Mouse (Mus musculus) heart, postnatal 25 days (tissue): ENCODE data around the gene Ubqln4. TPM values are rescaled to one million over a fixed set of nuclear protein-coding genes. Genes with fewer than 3 reads are reported as not detected.
"Not testable (repeated sequence)": the region's sequence is repeated elsewhere in the genome, so short reads cannot be mapped to it uniquely, and the experiment has no call there.

Experiments used
- DNase-seq: peaks from one replicate; pipeline ENCODE4 v3.0.0; 2022; ENCODE audit warnings: low spot score
- intact Hi-C: fragments of 180-260 bp; cut with DNase I; formaldehyde crosslinking; loops from one replicate; pipeline ENCODE4 v1.15.1; 2025
- total RNA-seq, 2 experiments: library from RNA; stranded (reverse); gene quantifications; 2 replicates each; pipeline ENCODE4 v1.2.3; 2021

Gene Ubqln4
- total RNA-seq, 2 experiments from 2014 or later: 67.4 to 71.2 TPM

- DNase-seq: no peak
- intact Hi-C loops: loop anchor here (10.0 kb wide), 1 partner anchor 619 kb away; the partner anchor contains the start of gene Scamp3
Observed at GRCm38 (mm10) chr3:88555731-88556130, 2.2 kb downstream of the Ubqln4 start.

- DNase-seq: no peak
- intact Hi-C loops: loop anchor here (10.0 kb wide), 1 partner anchor 618 kb away; the partner anchor contains the start of gene Scamp3
Observed at GRCm38 (mm10) chr3:88556616-88557015, 3.1 kb downstream of the Ubqln4 start.

DNA sequence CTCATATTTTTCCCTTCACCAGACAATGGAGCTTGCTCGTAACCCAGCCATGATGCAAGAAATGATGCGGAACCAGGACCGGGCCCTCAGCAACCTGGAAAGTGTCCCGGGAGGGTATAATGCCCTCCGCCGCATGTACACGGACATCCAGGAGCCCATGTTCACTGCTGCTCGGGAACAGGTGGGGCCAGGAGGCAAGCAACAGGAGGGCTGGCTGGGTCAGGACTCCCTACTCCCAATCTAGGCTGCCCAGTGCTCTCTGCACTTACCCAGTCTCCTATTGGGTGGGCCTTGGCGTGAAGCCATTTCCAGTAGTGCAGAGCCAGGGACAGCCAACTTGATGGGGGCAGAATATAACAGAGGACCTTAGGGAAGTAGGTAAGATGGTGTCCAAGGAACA is 6.0 kb downstream of the Ubqln4 start:
- intact Hi-C loops: loop anchor here (10.0 kb wide), 1 partner anchor 615 kb away; the partner anchor contains the start of gene Scamp3
- DNase-seq: no peak

- DNase-seq: no peak
- intact Hi-C loops: no loop called here
Observed at GRCm38 (mm10) chr3:88561989-88562388, 8.4 kb downstream of the Ubqln4 start.

DNA sequence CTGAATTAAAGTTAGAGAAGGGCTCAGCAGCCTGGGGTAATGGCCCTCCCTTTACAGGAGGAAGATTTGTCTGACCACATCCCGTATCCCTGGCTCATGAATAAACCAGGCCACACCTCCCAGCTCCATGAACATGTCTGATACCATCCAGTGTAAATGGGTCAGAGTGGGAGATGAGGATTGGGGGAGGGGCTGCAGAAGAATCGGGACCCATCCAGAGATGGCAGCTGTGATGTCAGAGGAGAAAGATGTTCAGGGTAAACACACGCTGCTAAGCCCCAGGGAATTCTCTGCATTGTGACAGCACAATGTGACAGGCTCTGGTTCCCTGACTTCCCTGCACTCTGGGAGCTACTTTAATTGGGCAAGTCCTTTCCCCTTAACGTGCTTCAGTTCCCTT is 9.9 kb downstream of the Ubqln4 start:
- DNase-seq: no peak
- intact Hi-C loops: no loop called here

- DNase-seq: no peak
- intact Hi-C loops: no loop called here
Observed at GRCm38 (mm10) chr3:88563966-88564365, 10.4 kb downstream of the Ubqln4 start.

DNA sequence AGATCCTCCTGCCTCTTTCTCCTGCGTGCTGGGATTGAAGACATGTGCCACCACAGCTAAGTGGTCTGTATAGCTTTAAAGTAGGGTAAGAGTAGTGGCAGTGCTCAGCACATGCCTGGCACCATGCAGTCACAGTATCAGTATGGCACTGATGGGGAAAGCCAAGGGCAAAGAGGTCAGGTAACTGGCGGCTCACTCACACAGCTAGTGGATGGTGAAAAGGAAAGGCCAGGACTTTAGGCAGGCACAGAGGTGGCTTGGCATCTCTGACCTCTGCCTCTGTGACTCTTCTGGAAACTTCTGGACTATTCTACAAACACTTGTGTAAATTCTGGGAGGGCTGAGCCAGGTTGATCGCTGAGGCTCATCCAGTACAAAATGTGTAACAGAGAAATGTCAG is 12.6 kb downstream of the Ubqln4 start:
- intact Hi-C loops: no loop called here
- DNase-seq: no peak

DNA sequence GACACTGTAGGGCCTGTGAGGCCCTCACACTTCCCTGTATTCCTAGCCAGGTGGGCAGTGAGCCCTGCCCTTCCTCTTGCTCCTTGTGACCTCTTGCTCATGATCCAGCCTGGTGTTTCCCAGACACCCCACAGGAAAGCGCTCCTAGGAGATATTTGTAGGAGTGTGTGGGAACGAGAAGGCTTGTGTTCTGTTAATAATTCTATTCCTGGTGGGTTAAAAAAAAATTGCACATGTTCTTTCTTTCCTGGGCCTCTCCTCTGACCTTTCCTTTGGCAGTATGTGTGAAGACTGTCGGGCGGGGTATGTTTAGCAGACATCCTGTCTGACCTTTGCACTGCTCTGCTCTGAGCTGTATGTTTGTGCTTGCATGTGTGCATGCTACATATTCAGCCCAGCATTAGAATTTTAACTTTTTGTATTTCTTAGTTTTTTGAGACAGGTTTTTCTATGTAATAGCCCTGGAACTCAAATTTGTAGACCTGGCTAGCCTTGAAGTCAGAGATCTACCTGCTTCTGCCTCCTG is 13.0 kb downstream of the Ubqln4 start:
- intact Hi-C loops: no loop called here
- DNase-seq: no peak

GRCm38 (mm10) chr3:88567892-88568291 is 14.3 kb downstream of the Ubqln4 start:
- intact Hi-C loops: no loop called here
- DNase-seq: no peak

GRCm38 (mm10) chr3:88568615-88569014 is 15.1 kb downstream of the Ubqln4 start:
- DNase-seq: no peak
- intact Hi-C loops: no loop called here

DNA sequence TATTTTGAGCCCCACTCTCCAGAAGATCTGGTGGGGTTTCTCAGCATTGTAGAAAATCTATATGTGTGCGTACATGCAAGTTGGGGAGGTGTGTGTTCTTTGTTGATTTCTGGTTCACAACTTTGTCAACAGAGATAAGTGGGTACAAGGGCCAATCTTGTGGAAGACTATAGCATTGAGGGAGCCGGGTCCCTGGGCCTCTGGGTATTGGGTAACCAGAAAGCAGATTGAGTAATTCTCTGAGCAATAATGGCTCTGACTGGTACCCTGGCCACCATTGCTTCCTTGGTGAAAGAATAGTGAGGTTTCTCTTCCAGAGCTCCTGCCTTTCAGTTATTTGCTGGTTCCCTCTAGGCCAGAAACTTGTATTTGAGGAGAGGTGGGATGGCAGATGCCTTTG is 15.5 kb downstream of the Ubqln4 start:
- DNase-seq: no peak
- intact Hi-C loops: no loop called here

GRCm38 (mm10) chr3:88569694-88570093 is 16.1 kb downstream of the Ubqln4 start:
- intact Hi-C loops: no loop called here
- no peak for DNase-seq

DNA sequence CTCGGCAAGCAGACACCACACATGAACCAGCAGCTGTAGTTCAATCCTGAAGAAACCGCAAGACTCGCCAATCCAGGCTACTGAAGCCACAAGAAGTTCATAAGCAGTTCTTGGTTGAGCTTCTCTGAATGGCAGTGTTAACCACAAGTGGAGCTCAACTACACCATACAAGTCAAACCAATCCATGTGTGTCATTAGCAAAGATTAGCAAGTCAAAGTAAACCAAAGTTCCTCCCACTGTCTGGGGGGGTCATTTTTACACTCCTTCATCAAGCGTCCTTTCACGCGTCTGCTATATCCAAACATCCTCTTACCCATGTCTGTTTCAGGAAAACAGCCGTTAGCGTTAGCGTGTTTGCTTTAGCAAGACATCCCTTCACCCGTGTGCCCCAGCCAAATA is 16.8 kb downstream of the Ubqln4 start:
- no peak for DNase-seq
- intact Hi-C loops: no loop called here

- DNase-seq: no peak
- intact Hi-C loops: no loop called here
Observed at GRCm38 (mm10) chr3:88571856-88572255, 18.3 kb downstream of the Ubqln4 start.

- DNase-seq: no peak
- intact Hi-C loops: no loop called here
Observed at GRCm38 (mm10) chr3:88572835-88573234, 19.3 kb downstream of the Ubqln4 start.

GRCm38 (mm10) chr3:88573810-88574209 is 20.3 kb downstream of the Ubqln4 start:
- DNase-seq: no peak
- intact Hi-C loops: no loop called here

DNA sequence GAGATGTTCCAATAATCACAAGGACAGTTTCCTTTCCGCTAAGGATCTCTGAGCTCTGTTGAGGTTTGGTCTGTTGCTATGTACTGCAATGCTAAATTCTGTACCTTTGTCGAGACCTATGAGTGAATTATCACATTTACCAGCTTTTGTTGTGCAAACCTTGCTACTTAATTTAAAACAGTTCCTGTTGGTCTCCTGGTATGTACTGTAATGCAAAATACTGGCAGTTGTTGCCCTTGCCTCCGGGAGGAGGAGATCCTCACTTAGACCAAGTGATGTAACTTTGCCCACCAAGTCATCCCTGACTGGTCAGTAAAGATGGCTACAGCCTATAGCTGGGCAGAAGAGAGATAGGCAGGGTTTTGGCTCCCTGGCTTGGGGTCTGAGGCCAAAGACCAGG is 22.0 kb downstream of the Ubqln4 start, which contains the start of gene Ssr2:
TSS of gene Ssr2 (plus strand) at position 337 of the 400 bp plus-strand sequence.
- intact Hi-C loops: no loop called here

GRCm38 (mm10) chr3:88577846-88578245 is 24.3 kb downstream of the Ubqln4 start:
- DNase-seq, intact Hi-C loops: not testable (repeated sequence)

More for the DNA sequence above, 22.0 kb downstream of the Ubqln4 start, which contains the start of gene Ssr2:
- no peak for DNase-seq

GRCm38 (mm10) chr3:88578498-88579424 is 25.2 kb downstream of the Ubqln4 start:
- DNase-seq: no peak
- intact Hi-C loops: no loop called here

GRCm38 (mm10) chr3:88579454-88580117 is 26.0 kb downstream of the Ubqln4 start:
- intact Hi-C loops: no loop called here
- DNase-seq: peak; percentile 67

DNA sequence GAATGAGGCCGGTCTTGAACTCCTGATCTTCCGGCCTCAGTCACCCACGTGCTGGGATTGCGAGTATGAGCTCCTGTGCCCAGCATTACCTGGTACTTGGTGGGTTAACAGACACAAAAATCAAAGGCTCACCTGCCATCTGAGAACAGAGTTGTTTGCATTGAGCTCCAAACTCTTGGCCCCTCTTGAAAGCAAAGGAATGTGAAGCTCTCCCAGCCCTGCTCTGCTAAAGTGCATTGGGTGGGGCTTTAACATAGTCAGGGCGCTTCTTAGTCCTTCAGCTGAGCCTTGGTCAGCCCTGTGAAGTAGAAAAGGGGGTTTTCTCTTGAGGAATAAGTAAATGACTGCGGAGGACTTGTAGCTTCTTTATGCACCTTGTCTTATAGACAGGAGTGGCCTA is 32.2 kb downstream of the Ubqln4 start:
- intact Hi-C loops: no loop called here
- DNase-seq: no peak
